Mouse (Mus musculus) stomach, postnatal 0 days (tissue): ENCODE measurements around the gene Nprl3. TPM values are rescaled to one million over a fixed set of nuclear protein-coding genes. Genes with fewer than 3 reads are reported as not detected.

ENCODE experiments used
- ATAC-seq: fragments of 200-750 bp; cut with Nextera tagmentation; 2 replicates; pipeline ENCODE4 v1.8.0; 2017; ENCODE audit not compliant: low FRiP score, low TSS enrichment
- DNase-seq: peaks from one replicate; pipeline ENCODE4 v3.0.0-alpha.2; 2016; ENCODE audit warnings: low spot score
- H3K27ac ChIP-seq: fragments of 300-500 bp; sonication (generic); replicated peaks from 2 replicates; pipeline ENCODE4 v1.5.1; 2014; ENCODE audit warnings: mild to moderate bottlenecking, control low read depth
- H3K27me3 ChIP-seq: fragments of 300-500 bp; sonication (generic); 2 replicates; pipeline ENCODE4 v1.6.1; 2014; ENCODE audit warnings: low read length; ENCODE audit not compliant: control insufficient read depth, insufficient read depth
- H3K36me3 ChIP-seq: fragments of 300-500 bp; sonication (generic); 2 replicates; pipeline ENCODE4 v1.6.1; 2014; ENCODE audit warnings: low read length, mixed read lengths; ENCODE audit not compliant: control insufficient read depth, insufficient read depth
- H3K4me1 ChIP-seq: fragments of 300-500 bp; sonication (generic); replicated peaks from 2 replicates; pipeline ENCODE4 v1.6.1; 2014; ENCODE audit warnings: antibody characterized with exemption; ENCODE audit not compliant: control insufficient read depth, insufficient read depth
- H3K4me2 ChIP-seq: fragments of 300-500 bp; sonication (generic); replicated peaks from 2 replicates; pipeline ENCODE4 v1.6.1; 2014; ENCODE audit warnings: low read depth, mild to moderate bottlenecking, control low read depth, moderate library complexity
- H3K4me3 ChIP-seq: fragments of 300-500 bp; sonication (generic); 2 replicates; pipeline ENCODE4 v1.5.1; 2014; ENCODE audit warnings: low read depth, low read length, control low read depth
- H3K9ac ChIP-seq: fragments of 300-500 bp; sonication (generic); 2 replicates; pipeline ENCODE4 v1.6.1; 2014; ENCODE audit warnings: mild to moderate bottlenecking, low read length, control low read depth, mixed read lengths
- H3K9me3 ChIP-seq: fragments of 300-500 bp; sonication (generic); 2 replicates; pipeline ENCODE4 v1.6.1; 2016; ENCODE audit warnings: low read length; ENCODE audit not compliant: control insufficient read depth
- CTCF ChIP-seq: IDR thresholded peaks from 2 replicates; pipeline ENCODE4 v1.5.1; 2016; ENCODE audit warnings: antibody characterized with exemption, low read depth, mild to moderate bottlenecking, moderate library complexity
- EP300 ChIP-seq: optimal IDR thresholded peaks from 2 replicates; pipeline ENCODE3; 2016; ENCODE audit warnings: antibody characterized with exemption
- WGBS: fragments of 180-500 bp; shearing (Covaris S2); extraction: QIAGEN DNeasy Blood & Tissue Kit; methylation state at CpG from one replicate; pipeline ENCODE4 v1.1.7; 2014; 5-methylcytosine and 5-hydroxymethylcytosine counted together
- polyA plus RNA-seq: library from polyadenylated mRNA; unstranded; fragments of >200 nt; fragmentation: Nextera tagmentation; extraction: Ambion mirVana; gene quantifications from 2 replicates; pipeline ENCODE4 v1.2.1, GENCODE M21; 2015

Nprl3 gene
- polyA plus RNA-seq, 1 experiment from 2014 or later: 28.2 TPM

DNA sequence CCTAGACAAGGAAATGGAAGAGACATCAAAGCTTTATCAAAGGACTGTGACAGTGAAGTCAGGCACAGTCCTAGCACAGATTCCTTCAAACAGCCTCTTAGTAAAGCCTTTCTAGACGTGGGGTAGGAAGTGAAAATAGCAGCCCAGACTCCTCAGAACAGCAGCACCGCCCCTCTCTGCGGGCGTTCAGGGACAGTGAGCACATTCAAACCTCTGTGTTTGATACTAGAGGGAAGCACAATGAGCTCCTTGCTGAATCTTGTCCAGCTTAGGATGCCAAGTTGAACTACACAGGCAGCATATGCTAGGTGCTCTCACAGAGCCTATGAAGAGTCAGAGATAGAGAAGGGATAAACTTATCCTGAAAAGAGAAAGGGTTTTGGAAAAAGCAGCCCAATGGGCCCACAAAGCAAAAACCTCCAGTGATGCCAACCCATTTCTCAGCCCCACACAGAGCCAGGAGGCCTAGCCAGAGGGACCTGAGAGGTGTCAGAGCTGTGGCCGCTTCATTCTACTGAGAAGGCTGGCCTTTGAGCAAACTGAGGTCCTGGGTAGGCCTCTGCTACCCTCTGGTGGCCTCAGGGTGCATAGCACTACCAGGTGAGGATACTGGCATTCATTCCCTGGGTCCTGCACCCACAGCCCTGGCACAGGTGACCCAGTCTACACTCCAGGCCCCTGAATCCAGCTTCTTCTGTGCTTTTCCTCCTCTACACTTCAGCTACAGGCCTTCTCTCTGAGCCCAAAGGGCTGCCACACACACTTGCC lies 29.2 kb downstream of the Nprl3 start:
- peak; percentile 56 for ATAC-seq
- no peak overlapping the region for H3K4me3 ChIP-seq

DNA sequence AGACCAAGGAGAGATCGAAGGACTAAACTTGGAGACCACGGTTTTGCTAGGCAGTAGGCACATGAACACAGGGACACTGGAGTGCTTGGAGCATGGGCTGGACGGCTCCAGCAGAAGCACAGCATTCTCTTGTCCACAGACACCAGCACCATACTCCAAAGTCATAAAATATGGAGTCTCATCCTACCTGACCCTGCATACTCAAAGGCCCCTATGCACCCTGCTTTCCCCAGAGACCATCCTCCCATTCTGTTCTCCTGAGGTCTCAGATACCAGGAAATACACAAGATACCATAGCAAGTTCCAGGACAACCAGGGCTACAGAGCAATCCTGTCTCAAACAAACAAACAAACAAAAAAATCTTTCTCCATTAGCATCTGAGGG lies 30.1 kb downstream of the Nprl3 start:
- DNase-seq (no peak), ATAC-seq (no peak)
- Histone ChIP-seq H3K4me1 (peaks cover 4% of the 10 kb centered on the region; the same call in 1 of the 2 replicates), H3K9ac (no peak overlapping the region), H3K27me3 (no peaks in the 10 kb centered on the region), H3K36me3 (peaks cover 10% of the 10 kb centered on the region; the same call in 1 of the 2 replicates), H3K4me2 (no peak overlapping the region), H3K9me3 (no peaks in the 10 kb centered on the region), H3K27ac (0 out of 2 replicates have a peak overlapping the region, but pooled peaks have one; percentile 14), H3K4me3 (no peak overlapping the region)
- 87% methylated on average over 3 of the region's 3 CpGs for WGBS
- TF ChIP-seq EP300: no peak
- no peak for TF ChIP-seq CTCF

More for the DNA sequence above, 29.2 kb downstream of the Nprl3 start:
- no peaks in the 10 kb centered on the region for H3K27me3 ChIP-seq
- peaks cover 4% of the 10 kb centered on the region; the same call in 1 of the 2 replicates for H3K4me1 ChIP-seq
- no peak overlapping the region for H3K9ac ChIP-seq
- no peak overlapping the region for H3K4me2 ChIP-seq
- 66% methylated on average over 5 of the region's 5 CpGs for WGBS
- no peaks in the 10 kb centered on the region for H3K9me3 ChIP-seq
- DNase-seq: peak; percentile 78
- TF ChIP-seq CTCF (peak; percentile 99), EP300 (no peak)
- no peak overlapping the region for H3K27ac ChIP-seq
- peaks cover 10% of the 10 kb centered on the region; the same call in 1 of the 2 replicates for H3K36me3 ChIP-seq

- Histone ChIP-seq H3K36me3 (peaks cover 10% of the 10 kb centered on the region; the same call in 1 of the 2 replicates), H3K4me2 (no peak overlapping the region), H3K9me3 (no peaks in the 10 kb centered on the region), H3K4me1 (peaks cover 4% of the 10 kb centered on the region; the same call in 1 of the 2 replicates), H3K4me3 (no peak overlapping the region), H3K27me3 (no peaks in the 10 kb centered on the region), H3K9ac (no peak overlapping the region), H3K27ac (no peak overlapping the region)
- DNase-seq (peak; percentile 64), ATAC-seq (no peak)
- WGBS: 55% methylated on average over 9 of the region's 9 CpGs
- no peak for TF ChIP-seq EP300
- peak; percentile 78 for TF ChIP-seq CTCF
These were observed 30.6 kb downstream of the Nprl3 start for GRCm38 (mm10) chr11:32236712-32237410.

DNA sequence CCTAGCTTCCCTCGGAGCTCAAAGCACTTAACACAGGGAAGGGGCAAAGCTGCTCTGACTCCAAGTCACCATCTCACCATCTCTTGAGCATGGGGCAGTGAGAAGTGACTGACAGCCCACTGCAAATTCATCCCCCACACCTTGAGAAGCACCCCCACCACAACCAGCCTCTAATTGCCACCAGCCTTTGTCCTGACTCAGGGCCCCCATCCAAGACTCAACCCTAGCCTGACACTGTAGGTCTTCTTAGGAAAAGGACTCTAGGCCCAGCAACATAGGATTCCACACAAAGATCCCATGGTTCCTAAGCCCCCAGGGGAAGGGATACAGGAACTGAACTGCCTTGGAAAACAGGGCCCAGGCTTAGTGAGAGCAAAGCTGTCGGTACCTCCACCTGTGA lies 31.4 kb downstream of the Nprl3 start:
- ATAC-seq (no peak), DNase-seq (no peak)
- Histone ChIP-seq H3K4me3 (no peak overlapping the region), H3K27ac (0 out of 2 replicates have a peak overlapping the region, but pooled peaks have one; percentile 24), H3K9me3 (no peaks in the 10 kb centered on the region), H3K36me3 (peaks cover 15% of the 10 kb centered on the region; the same call in 1 of the 2 replicates), H3K9ac (no peak overlapping the region), H3K4me2 (no peak overlapping the region), H3K27me3 (no peaks in the 10 kb centered on the region), H3K4me1 (peaks cover 4% of the 10 kb centered on the region; the same call in 1 of the 2 replicates)
- 57% methylated on average over 2 of the region's 2 CpGs for WGBS
- TF ChIP-seq CTCF (no peak), EP300 (no peak)

DNA sequence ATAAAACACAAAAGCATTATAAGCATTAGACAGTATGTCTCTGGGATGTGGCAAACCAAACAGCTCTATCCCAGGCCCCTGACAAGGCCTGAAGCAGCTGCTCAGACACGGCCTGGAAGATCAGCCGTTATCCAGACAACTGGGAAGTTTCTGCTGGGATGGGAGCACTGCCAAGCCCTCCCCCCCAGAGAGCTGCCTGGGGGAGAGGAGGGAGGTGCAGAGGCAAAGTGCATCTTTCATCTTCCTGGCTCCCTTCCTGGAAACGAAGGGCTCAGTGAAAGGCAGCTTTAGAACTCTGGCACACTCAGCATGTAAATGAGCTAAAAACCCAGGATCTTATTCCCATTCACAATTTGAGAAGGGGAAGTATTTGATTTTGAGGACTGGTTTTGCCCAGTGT lies 31.9 kb downstream of the Nprl3 start:
- no peak overlapping the region for H3K4me2 ChIP-seq
- WGBS: 27% methylated on average over 3 of the region's 3 CpGs
- peaks cover 4% of the 10 kb centered on the region; the same call in 1 of the 2 replicates for H3K4me1 ChIP-seq
- H3K36me3 ChIP-seq: peaks cover 17% of the 10 kb centered on the region; the same call in 1 of the 2 replicates
- no peak overlapping the region for H3K4me3 ChIP-seq
- H3K9me3 ChIP-seq: no peaks in the 10 kb centered on the region
- 0 out of 2 replicates have a peak overlapping the region, but pooled peaks have one; percentile 1 for H3K27ac ChIP-seq
- TF ChIP-seq CTCF (no peak), EP300 (no peak)
- DNase-seq (peak; percentile 55), ATAC-seq (no peak)
- no peaks in the 10 kb centered on the region for H3K27me3 ChIP-seq
- H3K9ac ChIP-seq: no peak overlapping the region; the same call in 1 of the 2 replicates
